Mouse (Mus musculus) hematopoietic stem cell, adult 5-6 weeks (primary cell): ENCODE results near the gene Mpi. TPM values are rescaled to one million over a fixed set of nuclear protein-coding genes. Genes with fewer than 3 reads are reported as not detected.
A peak's percentile ranks its signal among the peaks of the same experiment; 100 is the strongest.

ENCODE experiments used
- ATAC-seq, 2 experiments: fragments of 125-278 bp in 1 of 2; replicated peaks in 1 of 2; 2 replicates each; pipeline ENCODE4 v1.8.0; 2016 to 2017; ENCODE audit warnings: inconsistent platforms in 2 of 2, mild to moderate bottlenecking in 2 of 2, moderate number of reproducible peaks in 2 of 2, low read depth in 1 of 2, moderate TSS enrichment in 1 of 2; ENCODE audit not compliant: low FRiP score in 2 of 2, poor library complexity in 2 of 2, severe bottlenecking in 2 of 2, insufficient read depth in 1 of 2, low TSS enrichment in 1 of 2
- total RNA-seq: library from RNA; stranded (forward); fragments of 172-1452, 232-1000 nt; gene quantifications from 2 replicates; pipeline ENCODE4 v1.2.3, GENCODE M21; 2017

Gene Mpi
- total RNA-seq, 1 experiment from 2014 or later, result 11.2 TPM

- ATAC-seq, result no peak
These were observed 14.3 kb upstream of the Mpi start for GRCm38 (mm10) chr9:57566846-57567245.

- ATAC-seq, result peak in 1 of 2 experiments; percentile 37; a peak in 1 of 4 replicates
These were observed 13.2 kb upstream of the Mpi start for GRCm38 (mm10) chr9:57565741-57566221.

- ATAC-seq, result no peak
These were observed 12.0 kb upstream of the Mpi start for GRCm38 (mm10) chr9:57564609-57565008.

- 0 out of 4 replicates have a peak, but pooled peaks of 1 of the 2 experiments have one; percentile 18 for ATAC-seq
These were observed 10.4 kb upstream of the Mpi start for GRCm38 (mm10) chr9:57562896-57563372.

- ATAC-seq, result no peak
These were observed 9.1 kb upstream of the Mpi start for GRCm38 (mm10) chr9:57561711-57562099.

GRCm38 (mm10) chr9:57560861-57561710 lies 8.5 kb upstream of the Mpi start, which contains the start of gene Scamp2:
Scamp2 (plus strand) TSS chr9:57560943.
- ATAC-seq, result peak; percentile 92 to 96

GRCm38 (mm10) chr9:57560263-57560662 lies 7.7 kb upstream of the Mpi start:
- no peak for ATAC-seq

- ATAC-seq, result no peak
These were observed 7.0 kb upstream of the Mpi start for GRCm38 (mm10) chr9:57559568-57559967.

GRCm38 (mm10) chr9:57558625-57559024 lies 6.1 kb upstream of the Mpi start:
- ATAC-seq, result no peak

GRCm38 (mm10) chr9:57557215-57557614 lies 4.7 kb upstream of the Mpi start:
- ATAC-seq, result no peak

GRCm38 (mm10) chr9:57554753-57555152 lies 2.2 kb upstream of the Mpi start:
- no peak for ATAC-seq

- no peak for ATAC-seq
These were observed 556 bp upstream of the Mpi start for GRCm38 (mm10) chr9:57553119-57553518.

GRCm38 (mm10) chr9:57550126-57550862 lies 2.3 kb downstream of the Mpi start:
- ATAC-seq, result no peak

GRCm38 (mm10) chr9:57549186-57549585 lies 3.4 kb downstream of the Mpi start:
- ATAC-seq, result no peak

- ATAC-seq, result no peak
These were observed 4.7 kb downstream of the Mpi start for GRCm38 (mm10) chr9:57547869-57548268.

- ATAC-seq, result no peak
These were observed 5.3 kb downstream of the Mpi start for GRCm38 (mm10) chr9:57547287-57547686.

GRCm38 (mm10) chr9:57543951-57544350 lies 8.6 kb downstream of the Mpi start:
- ATAC-seq, result no peak

- ATAC-seq, result no peak
These were observed 11.3 kb downstream of the Mpi start for GRCm38 (mm10) chr9:57541312-57541711.
